Mouse (Mus musculus) liver, postnatal 0 days (tissue): Measurements from ENCODE around the gene Gsc2.

Experiments used
- CTCF ChIP-seq: sonication (generic); IDR thresholded peaks from 2 replicates; pipeline ENCODE4 v1.5.1; 2016; ENCODE audit warnings: antibody characterized with exemption, low read depth
- EP300 ChIP-seq: IDR thresholded peaks from 2 replicates; pipeline ENCODE4 v1.6.1; 2016; ENCODE audit warnings: antibody characterized with exemption, low read depth, mild to moderate bottlenecking

- TF ChIP-seq CTCF, result no peak
- no peak for TF ChIP-seq EP300
These were observed 30.7 kb downstream of the Gsc2 start for GRCm38 (mm10) chr16:17884116-17884515.
